Mouse (Mus musculus) urinary bladder, postnatal 4 days (tissue): Measurements from ENCODE around the gene Lyg2.

Experiments
- DNase-seq, 2 experiments: peaks; one replicate each; pipeline ENCODE4 v3.0.0; 2021 to 2022; ENCODE audit warnings: low spot score in 2 of 2

Gene Lyg2

GRCm38 (mm10) chr1:37883411-37883810 is 32.9 kb downstream of the Lyg2 start:
- no peak for DNase-seq

GRCm38 (mm10) chr1:37877736-37878460 is 38.4 kb downstream of the Lyg2 start:
- DNase-seq: no peak

- DNase-seq: no peak
These were observed 43.1 kb downstream of the Lyg2 start for GRCm38 (mm10) chr1:37873157-37873556.

- peak; percentile 72 to 80 for DNase-seq
These were observed 43.9 kb downstream of the Lyg2 start for GRCm38 (mm10) chr1:37872131-37873067.

GRCm38 (mm10) chr1:37871704-37872103 is 44.6 kb downstream of the Lyg2 start, which contains the start of gene Lipt1:
Lipt1 (plus strand) TSS chr1:37871738.
- no peak for DNase-seq

- DNase-seq: no peak
These were observed 46.9 kb downstream of the Lyg2 start for GRCm38 (mm10) chr1:37869362-37869761.

- no peak for DNase-seq
These were observed 47.7 kb downstream of the Lyg2 start for GRCm38 (mm10) chr1:37868640-37869039.

- DNase-seq: no peak
These were observed 48.5 kb downstream of the Lyg2 start for GRCm38 (mm10) chr1:37867684-37868322.

GRCm38 (mm10) chr1:37867056-37867455 is 49.2 kb downstream of the Lyg2 start:
- DNase-seq: no peak

- DNase-seq: no peak
These were observed 50.0 kb downstream of the Lyg2 start, which contains the start of gene Tsga10 for GRCm38 (mm10) chr1:37866286-37866685. Tsga10 (minus strand) TSS chr1:37866429.

- DNase-seq: no peak
These were observed 50.7 kb downstream of the Lyg2 start for GRCm38 (mm10) chr1:37865401-37866215.

- peak; percentile 99 for DNase-seq
These were observed 51.5 kb downstream of the Lyg2 start for GRCm38 (mm10) chr1:37864511-37865400.
